Mouse (Mus musculus): ENCODE data around the gene Lkaaear1. TPM values are rescaled to one million over a fixed set of nuclear protein-coding genes. Genes with fewer than 3 reads are reported as not detected.
A peak's percentile ranks its signal among the peaks of the same experiment; 100 is the strongest.

Lkaaear1 gene
- total and polyA plus RNA-seq, 3 experiments = 0.27 TPM; not detected in 2

DNA sequence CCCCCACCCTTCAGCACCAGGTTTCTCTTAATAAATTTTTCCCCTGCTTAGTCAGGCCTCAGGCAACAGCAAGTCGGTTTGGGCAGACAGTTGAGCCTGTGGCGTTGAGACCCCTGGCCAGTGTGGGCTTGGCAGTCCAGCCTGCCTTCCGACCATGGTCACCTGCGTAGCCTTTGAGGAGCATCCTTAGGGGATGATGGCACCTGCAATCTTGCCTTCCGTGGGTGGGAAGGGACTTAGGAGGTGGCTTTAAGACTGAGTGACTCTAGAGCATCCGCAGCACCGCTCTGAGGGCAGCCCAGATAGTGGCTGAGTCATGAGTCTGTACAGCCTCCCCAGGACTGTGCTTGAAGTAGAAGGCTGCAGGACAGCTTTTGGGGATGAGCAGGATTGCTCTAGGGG lies 17.5 kb downstream of the Lkaaear1 start:
- H3K9ac ChIP-seq (ENCODE audit: low read depth, low read length) = peak overlapping the region; percentile 88
- H3K79me2 ChIP-seq (replicated peaks; ENCODE audit: control insufficient read depth, insufficient read depth, low read length) = no peaks in the 10 kb centered on the region
- H3K4me1 ChIP-seq (ENCODE audit: control insufficient read depth, insufficient read depth, low read length) = peaks cover 7% of the 10 kb centered on the region
- TF ChIP-seq EP300 (IDR thresholded peaks at IDR 0.05; ENCODE audit: insufficient read depth, low read depth, low read length) (no peak), POLR2A (IDR thresholded peaks at IDR 0.05; ENCODE audit: insufficient read depth, low read depth, low read length) (no peak), CTCF (IDR thresholded peaks at IDR 0.05) (no peak)
- intact Hi-C loops (cut with DNase I) = loop anchor here (5.0 kb wide), 2 partner anchors 38 to 158 kb away; partner anchors contain the start of gene Dnajc5
- H3K4me3 ChIP-seq = peak overlapping the region; percentile 76
- H3K27ac ChIP-seq = peak overlapping the region; percentile 85; the same call in 1 of the 2 replicates
- DNase-seq = no peak
- H3K36me3 ChIP-seq (ENCODE audit: control insufficient read depth, insufficient read depth, low read length) = no peaks in the 10 kb centered on the region
- 18% methylated on average over 7 of the region's 7 CpGs for WGBS
- no peaks in the 10 kb centered on the region for H3K27me3 ChIP-seq (ENCODE audit: control insufficient read depth, insufficient read depth, low read length)

DNA sequence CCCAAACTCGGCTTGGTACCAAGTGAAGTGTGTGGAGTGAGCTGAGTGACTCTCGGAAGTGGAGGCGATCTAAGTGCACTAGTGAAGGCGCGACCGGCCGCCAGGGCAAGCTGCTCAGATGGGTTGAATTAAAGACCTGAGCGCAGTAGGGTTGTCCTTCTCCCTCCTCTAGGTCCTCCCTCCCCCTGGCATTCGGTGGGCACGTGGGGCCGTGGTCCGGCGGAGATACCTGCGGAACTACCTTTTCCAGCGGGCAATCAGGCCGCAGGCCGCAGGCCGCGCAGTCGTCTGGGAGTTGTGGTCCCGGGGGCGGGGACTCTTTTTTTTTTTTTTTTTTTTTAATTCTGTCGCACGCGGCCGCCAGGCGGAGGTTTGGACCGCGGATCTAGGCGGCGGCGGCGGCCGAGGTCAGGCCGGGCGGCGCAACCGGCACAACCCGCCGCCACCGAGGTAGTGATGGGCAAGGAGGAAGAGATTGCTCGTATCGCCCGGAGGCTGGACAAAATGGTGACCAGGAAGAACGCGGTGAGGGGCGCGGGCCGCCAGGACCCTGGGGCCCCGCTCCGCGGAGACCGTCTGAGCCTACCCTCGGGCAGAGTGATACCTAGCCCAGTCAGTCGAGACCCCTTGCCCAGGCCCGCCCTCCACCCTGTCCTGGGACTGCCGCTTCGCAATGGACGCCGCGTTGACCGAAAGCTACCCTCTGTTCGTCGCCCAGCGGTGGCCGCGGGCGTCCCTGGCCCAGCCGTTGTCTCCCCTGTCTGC lies 18.1 kb downstream of the Lkaaear1 start, which contains the start of gene Tcea2:
Tcea2 (plus strand) TSS at position 360 of the 765 bp plus-strand sequence.
- intact Hi-C loops (cut with DNase I) = loop anchor here (2.0 to 10.0 kb wide), 4 partner anchors 38 to 405 kb away; partner anchors contain the start of gene Dnajc5

GRCm38 (mm10) chr2:181678780-181679179 lies 19.5 kb downstream of the Lkaaear1 start:
- peaks cover 17% of the 10 kb centered on the region for H3K4me1 ChIP-seq (ENCODE audit: control insufficient read depth, insufficient read depth, low read length)
- no peaks in the 10 kb centered on the region for H3K27me3 ChIP-seq (ENCODE audit: control insufficient read depth, insufficient read depth, low read length)
- TF ChIP-seq POLR2A (IDR thresholded peaks at IDR 0.05; ENCODE audit: insufficient read depth, low read depth, low read length) = no peak
- TF ChIP-seq CTCF (IDR thresholded peaks at IDR 0.05) = peak; percentile 100; the same call in 1 of the 2 replicates
- TF ChIP-seq EP300 (IDR thresholded peaks at IDR 0.05; ENCODE audit: insufficient read depth, low read depth, low read length) = peak; percentile 96
- WGBS = 30% methylated on average over 1 of the region's 1 CpGs
- H3K4me3 ChIP-seq = no peak overlapping the region
- peak overlapping the region; percentile 82 for H3K27ac ChIP-seq
- H3K9ac ChIP-seq (ENCODE audit: low read depth, low read length) = no peak overlapping the region
- peak; percentile 79 to 84 for DNase-seq
- H3K79me2 ChIP-seq (replicated peaks; ENCODE audit: control insufficient read depth, insufficient read depth, low read length) = no peaks in the 10 kb centered on the region
- H3K36me3 ChIP-seq (ENCODE audit: control insufficient read depth, insufficient read depth, low read length) = no peaks in the 10 kb centered on the region
- intact Hi-C loops (cut with DNase I) = loop anchor here (1.0 to 10.0 kb wide), 3 partner anchors 19 to 404 kb away; no protein-coding TSS in a partner anchor

More for the DNA sequence above, 18.1 kb downstream of the Lkaaear1 start, which contains the start of gene Tcea2:
- TF ChIP-seq POLR2A (IDR thresholded peaks at IDR 0.05; ENCODE audit: insufficient read depth, low read depth, low read length) (peak; percentile 62), EP300 (IDR thresholded peaks at IDR 0.05; ENCODE audit: insufficient read depth, low read depth, low read length) (no peak), CTCF (IDR thresholded peaks at IDR 0.05) (peak; percentile 65)
- Histone ChIP-seq H3K4me1 (ENCODE audit: control insufficient read depth, insufficient read depth, low read length) (peaks cover 7% of the 10 kb centered on the region), H3K9ac (ENCODE audit: low read depth, low read length) (peak within 1 kb of the TSS; percentile 88), H3K79me2 (replicated peaks; ENCODE audit: control insufficient read depth, insufficient read depth, low read length) (no peaks in the 10 kb centered on the region), H3K4me3 (peak within 1 kb of the TSS; percentile 76), H3K36me3 (ENCODE audit: control insufficient read depth, insufficient read depth, low read length) (no peaks in the 10 kb centered on the region), H3K27me3 (ENCODE audit: control insufficient read depth, insufficient read depth, low read length) (no peaks in the 10 kb centered on the region), H3K27ac (peak within 1 kb of the TSS; percentile 85)
- DNase-seq = peak; percentile 84 to 85
- under 1% methylated on average over 69 of the region's 69 CpGs for WGBS

DNA sequence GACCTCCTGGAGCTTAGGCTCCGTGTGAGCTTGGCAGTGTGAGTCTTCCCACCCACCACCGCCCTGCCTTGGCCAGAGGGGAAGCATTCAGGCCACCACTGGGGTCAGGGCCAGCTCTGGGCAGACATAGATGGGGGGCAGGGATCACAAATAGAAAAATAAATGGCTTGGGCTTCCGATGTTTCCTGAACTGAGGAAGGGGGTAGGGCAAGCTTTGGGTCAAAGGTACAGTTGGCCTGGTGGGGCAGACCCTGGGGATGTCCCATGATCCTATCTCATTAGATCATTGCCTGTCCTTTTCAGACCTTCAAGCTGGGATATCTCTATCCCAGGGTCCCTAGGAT lies 20.5 kb downstream of the Lkaaear1 start:
- intact Hi-C loops (cut with DNase I) = loop anchor here (1.0 to 10.0 kb wide), 3 partner anchors 18 to 403 kb away; no protein-coding TSS in a partner anchor
- no peaks in the 10 kb centered on the region for H3K27me3 ChIP-seq (ENCODE audit: control insufficient read depth, insufficient read depth, low read length)
- H3K27ac ChIP-seq = peak overlapping the region; percentile 82
- WGBS = 34% methylated on average over 3 of the region's 3 CpGs
- H3K36me3 ChIP-seq (ENCODE audit: control insufficient read depth, insufficient read depth, low read length) = no peaks in the 10 kb centered on the region
- H3K4me1 ChIP-seq (ENCODE audit: control insufficient read depth, insufficient read depth, low read length) = peaks cover 20% of the 10 kb centered on the region
- TF ChIP-seq EP300 (IDR thresholded peaks at IDR 0.05; ENCODE audit: insufficient read depth, low read depth, low read length) (no peak), CTCF (IDR thresholded peaks at IDR 0.05) (no peak), POLR2A (IDR thresholded peaks at IDR 0.05; ENCODE audit: insufficient read depth, low read depth, low read length) (no peak)
- no peak overlapping the region for H3K4me3 ChIP-seq
- peak in 1 of 2 experiments; percentile 51 for DNase-seq
- no peaks in the 10 kb centered on the region for H3K79me2 ChIP-seq (replicated peaks; ENCODE audit: control insufficient read depth, insufficient read depth, low read length)
- no peak overlapping the region for H3K9ac ChIP-seq (ENCODE audit: low read depth, low read length)

DNA sequence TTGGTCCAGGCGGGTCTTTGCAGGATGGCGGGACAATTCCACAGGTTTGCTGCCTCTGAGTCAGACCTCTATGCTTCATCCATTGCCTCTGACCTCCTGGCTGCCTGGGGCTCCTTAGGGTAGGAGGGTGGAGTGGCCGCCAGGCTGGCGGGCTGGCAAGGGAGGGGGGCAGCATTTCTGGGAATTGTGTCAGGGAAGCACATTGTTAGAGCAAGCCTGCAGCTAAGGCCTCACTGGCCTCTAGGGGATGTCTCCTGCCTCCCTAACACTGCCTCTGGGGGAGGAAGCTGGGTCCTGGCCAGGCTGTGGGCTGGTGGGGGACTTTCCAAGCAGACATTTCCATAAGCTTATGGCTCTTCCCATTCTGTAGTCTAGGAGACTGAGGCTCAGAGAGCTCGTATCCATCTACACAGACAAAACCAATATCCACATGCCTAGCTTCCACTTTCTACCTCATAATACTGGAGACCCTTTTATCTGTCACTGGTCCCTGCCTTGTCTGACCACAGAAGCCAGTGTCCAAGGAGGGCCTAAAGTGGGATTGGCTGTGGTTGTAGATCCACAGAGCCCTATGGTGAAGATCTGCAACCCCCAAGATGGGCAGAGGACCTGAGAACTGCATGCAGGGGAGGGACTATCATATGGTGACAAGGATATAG lies 21.0 kb downstream of the Lkaaear1 start:
- Histone ChIP-seq H3K27me3 (ENCODE audit: control insufficient read depth, insufficient read depth, low read length) (no peaks in the 10 kb centered on the region), H3K27ac (peak overlapping the region; percentile 82), H3K4me3 (peak overlapping the region; percentile 5; the same call in 1 of the 2 replicates), H3K9ac (ENCODE audit: low read depth, low read length) (peak overlapping the region; percentile 33; the same call in 1 of the 2 replicates), H3K36me3 (ENCODE audit: control insufficient read depth, insufficient read depth, low read length) (no peaks in the 10 kb centered on the region), H3K79me2 (replicated peaks; ENCODE audit: control insufficient read depth, insufficient read depth, low read length) (no peaks in the 10 kb centered on the region), H3K4me1 (ENCODE audit: control insufficient read depth, insufficient read depth, low read length) (peaks cover 21% of the 10 kb centered on the region)
- 39% methylated on average over 5 of the region's 5 CpGs for WGBS
- TF ChIP-seq EP300 (IDR thresholded peaks at IDR 0.05; ENCODE audit: insufficient read depth, low read depth, low read length) (peak; percentile 92), CTCF (IDR thresholded peaks at IDR 0.05) (peak; percentile 60), POLR2A (IDR thresholded peaks at IDR 0.05; ENCODE audit: insufficient read depth, low read depth, low read length) (no peak; the same call in 1 of the 2 replicates)
- intact Hi-C loops (cut with DNase I) = loop anchor here (10.0 kb wide), 1 partner anchor 402 kb away; no protein-coding TSS in a partner anchor
- DNase-seq = peak; percentile 69 to 81

Measured in heart, adult 2 months (tissue).